Mouse (Mus musculus) brain, adult 2 months (tissue): ENCODE measurements around the gene Dnlz.

Source experiments
- DNase-seq: peaks from one replicate; pipeline ENCODE4 v3.0.0; 2011; ENCODE audit warnings: low read depth, low spot score

Dnlz gene

GRCm38 (mm10) chr2:26320245-26321185 is 31.4 kb downstream of the Dnlz start:
- DNase-seq, result peak; percentile 69

- no peak for DNase-seq
Measured at GRCm38 (mm10) chr2:26319519-26320244, 32.2 kb downstream of the Dnlz start.

- DNase-seq, result peak; percentile 67
Measured at GRCm38 (mm10) chr2:26319109-26319508, 32.8 kb downstream of the Dnlz start.

- DNase-seq, result no peak
Measured at GRCm38 (mm10) chr2:26317991-26318672, 33.8 kb downstream of the Dnlz start.

GRCm38 (mm10) chr2:26317371-26317770 is 34.5 kb downstream of the Dnlz start:
- DNase-seq, result no peak

GRCm38 (mm10) chr2:26316576-26317246 is 35.2 kb downstream of the Dnlz start:
- DNase-seq, result peak; percentile 78

GRCm38 (mm10) chr2:26315925-26316311 is 36.0 kb downstream of the Dnlz start:
- peak; percentile 88 for DNase-seq

- peak; percentile 89 for DNase-seq
Measured at GRCm38 (mm10) chr2:26315072-26315924, 36.6 kb downstream of the Dnlz start, which contains the start of gene Gpsm1. Gpsm1 (plus strand) TSS chr2:26315515.

- DNase-seq, result peak; percentile 98
Measured at GRCm38 (mm10) chr2:26314281-26315071, 37.4 kb downstream of the Dnlz start.

- DNase-seq, result no peak
Measured at GRCm38 (mm10) chr2:26313394-26313793, 38.5 kb downstream of the Dnlz start.

- DNase-seq, result peak; percentile 68
Measured at GRCm38 (mm10) chr2:26312812-26313211, 39.1 kb downstream of the Dnlz start.

GRCm38 (mm10) chr2:26311936-26312335 is 40.0 kb downstream of the Dnlz start:
- peak; percentile 64 for DNase-seq

- peak; percentile 33 for DNase-seq
Measured at GRCm38 (mm10) chr2:26309739-26310138, 42.2 kb downstream of the Dnlz start.

GRCm38 (mm10) chr2:26306702-26307101 is 45.2 kb downstream of the Dnlz start:
- DNase-seq, result no peak

- DNase-seq, result no peak
Measured at GRCm38 (mm10) chr2:26305555-26305954, 46.4 kb downstream of the Dnlz start.

GRCm38 (mm10) chr2:26304711-26305110 is 47.2 kb downstream of the Dnlz start:
- no peak for DNase-seq

GRCm38 (mm10) chr2:26302005-26302503 is 49.9 kb downstream of the Dnlz start:
- no peak for DNase-seq

GRCm38 (mm10) chr2:26300808-26301174 is 51.1 kb downstream of the Dnlz start:
- peak; percentile 93 for DNase-seq

GRCm38 (mm10) chr2:26300161-26300807 is 51.6 kb downstream of the Dnlz start:
- peak; percentile 73 for DNase-seq
